Mouse (Mus musculus): ENCODE measurements at regions not wholly inside any gene's neighbourhood (a gene's known extent, or its start where the extent isn't known, plus 50 kb on each side); places are given as distances from the start of the nearest gene placed in this dataset.

- TF ChIP-seq POLR2A (IDR thresholded peaks at IDR 0.05; ENCODE audit: extremely low read depth, insufficient read depth, low read length) (no peak), CTCF (IDR thresholded peaks at IDR 0.05; ENCODE audit: extremely low read depth, insufficient read depth, low read length) (no peak)
Measured at GRCm38 (mm10) chr13:39252591-39252990, 291.9 kb upstream of the Slc35b3 start.

GRCm38 (mm10) chr13:39250096-39250495, 289.4 kb upstream of the Slc35b3 start:
- TF ChIP-seq POLR2A (IDR thresholded peaks at IDR 0.05; ENCODE audit: extremely low read depth, insufficient read depth, low read length) (no peak), CTCF (IDR thresholded peaks at IDR 0.05; ENCODE audit: extremely low read depth, insufficient read depth, low read length) (no peak)
- no peak overlapping the region for H3K4me3 ChIP-seq (ENCODE audit: insufficient read depth, low read length)
- H3K4me1 ChIP-seq (ENCODE audit: control insufficient read depth, insufficient read depth, low read length): no peaks in the 10 kb centered on the region
- H3K27ac ChIP-seq (ENCODE audit: insufficient read depth, low read length): no peak overlapping the region

More at GRCm38 (mm10) chr13:39252591-39252990, 291.9 kb upstream of the Slc35b3 start:
- Histone ChIP-seq H3K4me3 (ENCODE audit: insufficient read depth, low read length) (no peak overlapping the region), H3K4me1 (ENCODE audit: control insufficient read depth, insufficient read depth, low read length) (no peaks in the 10 kb centered on the region), H3K27ac (ENCODE audit: insufficient read depth, low read length) (no peak overlapping the region)

- H3K4me1 ChIP-seq (ENCODE audit: control insufficient read depth, insufficient read depth, low read length): no peaks in the 10 kb centered on the region
- no peak overlapping the region for H3K4me3 ChIP-seq (ENCODE audit: insufficient read depth, low read length)
- H3K27ac ChIP-seq (ENCODE audit: insufficient read depth, low read length): no peak overlapping the region
- TF ChIP-seq CTCF (IDR thresholded peaks at IDR 0.05; ENCODE audit: extremely low read depth, insufficient read depth, low read length) (no peak), POLR2A (IDR thresholded peaks at IDR 0.05; ENCODE audit: extremely low read depth, insufficient read depth, low read length) (no peak)
Measured at GRCm38 (mm10) chr13:39226829-39227228, 266.2 kb upstream of the Slc35b3 start.

- Histone ChIP-seq H3K27ac (ENCODE audit: insufficient read depth, low read length) (no peak overlapping the region), H3K4me3 (ENCODE audit: insufficient read depth, low read length) (no peak overlapping the region), H3K4me1 (ENCODE audit: control insufficient read depth, insufficient read depth, low read length) (no peaks in the 10 kb centered on the region)
- no peak for TF ChIP-seq POLR2A (IDR thresholded peaks at IDR 0.05; ENCODE audit: extremely low read depth, insufficient read depth, low read length)
- TF ChIP-seq CTCF (IDR thresholded peaks at IDR 0.05; ENCODE audit: extremely low read depth, insufficient read depth, low read length): no peak
Measured at GRCm38 (mm10) chr13:39225651-39226050, 265.0 kb upstream of the Slc35b3 start.

- Histone ChIP-seq H3K4me3 (ENCODE audit: insufficient read depth, low read length) (no peak overlapping the region), H3K27ac (ENCODE audit: insufficient read depth, low read length) (no peak overlapping the region), H3K4me1 (ENCODE audit: control insufficient read depth, insufficient read depth, low read length) (no peaks in the 10 kb centered on the region)
- TF ChIP-seq POLR2A (IDR thresholded peaks at IDR 0.05; ENCODE audit: extremely low read depth, insufficient read depth, low read length) (no peak), CTCF (IDR thresholded peaks at IDR 0.05; ENCODE audit: extremely low read depth, insufficient read depth, low read length) (no peak)
Measured at GRCm38 (mm10) chr13:39211076-39211475, 250.4 kb upstream of the Slc35b3 start.

GRCm38 (mm10) chr13:39183715-39184179, 223.1 kb upstream of the Slc35b3 start:
- H3K4me1 ChIP-seq (ENCODE audit: control insufficient read depth, insufficient read depth, low read length): no peaks in the 10 kb centered on the region
- no peak overlapping the region for H3K27ac ChIP-seq (ENCODE audit: insufficient read depth, low read length)
- TF ChIP-seq CTCF (IDR thresholded peaks at IDR 0.05; ENCODE audit: extremely low read depth, insufficient read depth, low read length): peak; percentile 59; the same call in 1 of the 2 replicates
- TF ChIP-seq POLR2A (IDR thresholded peaks at IDR 0.05; ENCODE audit: extremely low read depth, insufficient read depth, low read length): no peak
- no peak overlapping the region for H3K4me3 ChIP-seq (ENCODE audit: insufficient read depth, low read length)

- no peak overlapping the region for H3K4me3 ChIP-seq (ENCODE audit: insufficient read depth, low read length)
- no peak overlapping the region for H3K27ac ChIP-seq (ENCODE audit: insufficient read depth, low read length)
- no peak for TF ChIP-seq POLR2A (IDR thresholded peaks at IDR 0.05; ENCODE audit: extremely low read depth, insufficient read depth, low read length)
- TF ChIP-seq CTCF (IDR thresholded peaks at IDR 0.05; ENCODE audit: extremely low read depth, insufficient read depth, low read length): no peak
- H3K4me1 ChIP-seq (ENCODE audit: control insufficient read depth, insufficient read depth, low read length): no peaks in the 10 kb centered on the region
Measured at GRCm38 (mm10) chr13:39161980-39162379, 201.3 kb upstream of the Slc35b3 start.

GRCm38 (mm10) chr13:39127942-39128341, 167.3 kb upstream of the Slc35b3 start:
- no peak overlapping the region for H3K27ac ChIP-seq (ENCODE audit: insufficient read depth, low read length)
- TF ChIP-seq CTCF (IDR thresholded peaks at IDR 0.05; ENCODE audit: extremely low read depth, insufficient read depth, low read length): no peak
- no peak for TF ChIP-seq POLR2A (IDR thresholded peaks at IDR 0.05; ENCODE audit: extremely low read depth, insufficient read depth, low read length)
- H3K4me1 ChIP-seq (ENCODE audit: control insufficient read depth, insufficient read depth, low read length): no peaks in the 10 kb centered on the region
- H3K4me3 ChIP-seq (ENCODE audit: insufficient read depth, low read length): no peak overlapping the region

GRCm38 (mm10) chr13:39092058-39092457, 131.4 kb upstream of the Slc35b3 start:
- no peak for TF ChIP-seq POLR2A (IDR thresholded peaks at IDR 0.05; ENCODE audit: extremely low read depth, insufficient read depth, low read length)
- no peak for TF ChIP-seq CTCF (IDR thresholded peaks at IDR 0.05; ENCODE audit: extremely low read depth, insufficient read depth, low read length)

GRCm38 (mm10) chr13:39084544-39084943, 123.9 kb upstream of the Slc35b3 start:
- Histone ChIP-seq H3K27ac (ENCODE audit: insufficient read depth, low read length) (no peak overlapping the region), H3K4me3 (ENCODE audit: insufficient read depth, low read length) (no peak overlapping the region), H3K4me1 (ENCODE audit: control insufficient read depth, insufficient read depth, low read length) (no peaks in the 10 kb centered on the region; the same call in 1 of the 2 replicates)
- TF ChIP-seq CTCF (IDR thresholded peaks at IDR 0.05; ENCODE audit: extremely low read depth, insufficient read depth, low read length) (no peak), POLR2A (IDR thresholded peaks at IDR 0.05; ENCODE audit: extremely low read depth, insufficient read depth, low read length) (no peak)

More at GRCm38 (mm10) chr13:39092058-39092457, 131.4 kb upstream of the Slc35b3 start:
- Histone ChIP-seq H3K4me1 (ENCODE audit: control insufficient read depth, insufficient read depth, low read length) (no peaks in the 10 kb centered on the region), H3K27ac (ENCODE audit: insufficient read depth, low read length) (no peak overlapping the region), H3K4me3 (ENCODE audit: insufficient read depth, low read length) (no peak overlapping the region)
